Mouse (Mus musculus) retina, postnatal 1 day (tissue): ENCODE measurements around the gene Il20rb.

Experiments
- DNase-seq: peaks from one replicate; pipeline ENCODE4 v3.0.0-alpha.2; 2012

The Il20rb gene

GRCm38 (mm10) chr9:100486431-100486830 is at the start of gene Il20rb:
TSS of gene Il20rb (minus strand) at chr9:100486788.
- peak; percentile 51 for DNase-seq

- DNase-seq, result no peak
Observed at GRCm38 (mm10) chr9:100535618-100536262, 49.2 kb upstream of the Il20rb start.

- no peak for DNase-seq
Observed at GRCm38 (mm10) chr9:100534686-100535085, 48.1 kb upstream of the Il20rb start.

- no peak for DNase-seq
Observed at GRCm38 (mm10) chr9:100532847-100533505, 46.4 kb upstream of the Il20rb start.

GRCm38 (mm10) chr9:100531296-100531695 is 44.7 kb upstream of the Il20rb start:
- DNase-seq, result no peak

GRCm38 (mm10) chr9:100525225-100525624 is 38.6 kb upstream of the Il20rb start:
- no peak for DNase-seq

GRCm38 (mm10) chr9:100522029-100522428 is 35.4 kb upstream of the Il20rb start:
- no peak for DNase-seq

- DNase-seq, result peak; percentile 78
Observed at GRCm38 (mm10) chr9:100520586-100520985, 34.0 kb upstream of the Il20rb start.

- peak; percentile 11 for DNase-seq
Observed at GRCm38 (mm10) chr9:100520012-100520411, 33.4 kb upstream of the Il20rb start.

GRCm38 (mm10) chr9:100507581-100507980 is 21.0 kb upstream of the Il20rb start:
- DNase-seq, result no peak

- DNase-seq, result no peak
Observed at GRCm38 (mm10) chr9:100506652-100507051, 20.1 kb upstream of the Il20rb start.

- no peak for DNase-seq
Observed at GRCm38 (mm10) chr9:100505498-100505897, 18.9 kb upstream of the Il20rb start.

GRCm38 (mm10) chr9:100493611-100494261 is 7.1 kb upstream of the Il20rb start:
- no peak for DNase-seq

GRCm38 (mm10) chr9:100491424-100491823 is 4.8 kb upstream of the Il20rb start:
- DNase-seq, result no peak

- DNase-seq, result no peak
Observed at GRCm38 (mm10) chr9:100488969-100489368, 2.4 kb upstream of the Il20rb start.

- DNase-seq, result no peak
Observed at GRCm38 (mm10) chr9:100488056-100488713, 1.6 kb upstream of the Il20rb start.

GRCm38 (mm10) chr9:100483318-100483717 is 3.3 kb downstream of the Il20rb start:
- DNase-seq, result no peak

- peak; percentile 51 for DNase-seq
Observed at GRCm38 (mm10) chr9:100481626-100482025, 5.0 kb downstream of the Il20rb start.

GRCm38 (mm10) chr9:100474056-100474455 is 12.5 kb downstream of the Il20rb start:
- no peak for DNase-seq

- DNase-seq, result no peak
Observed at GRCm38 (mm10) chr9:100473361-100473760, 13.2 kb downstream of the Il20rb start.

- no peak for DNase-seq
Observed at GRCm38 (mm10) chr9:100472931-100473330, 13.7 kb downstream of the Il20rb start.

GRCm38 (mm10) chr9:100471605-100471953 is 15.0 kb downstream of the Il20rb start:
- no peak for DNase-seq

GRCm38 (mm10) chr9:100470936-100471604 is 15.5 kb downstream of the Il20rb start:
- no peak for DNase-seq
